Mouse (Mus musculus) hindbrain, embryonic 15.5 days (tissue): Measurements from ENCODE around the gene Ccdc71. TPM values are rescaled to one million over a fixed set of nuclear protein-coding genes. Genes with fewer than 3 reads are reported as not detected.

Experiments
- ATAC-seq: fragments of 200-750 bp; cut with Nextera tagmentation; 2 replicates; pipeline ENCODE4 v1.8.0; 2017; ENCODE audit warnings: low read depth, moderate number of reproducible peaks, moderate TSS enrichment; ENCODE audit not compliant: low FRiP score
- H3K27ac ChIP-seq: fragments of 300-500 bp; sonication (generic); replicated peaks from 2 replicates; pipeline ENCODE4 v1.5.1; 2015; ENCODE audit warnings: mild to moderate bottlenecking, inconsistent platforms
- H3K27me3 ChIP-seq: fragments of 300-500 bp; sonication (generic); 2 replicates; pipeline ENCODE4 v1.6.1; 2015; ENCODE audit warnings: control low read depth, inconsistent platforms
- H3K36me3 ChIP-seq: fragments of 300-500 bp; sonication (generic); 2 replicates; pipeline ENCODE4 v1.6.1; 2015; ENCODE audit warnings: control low read depth, inconsistent platforms
- H3K4me1 ChIP-seq: fragments of 300-500 bp; sonication (generic); replicated peaks from 2 replicates; pipeline ENCODE4 v1.6.1; 2015; ENCODE audit warnings: control low read depth, inconsistent platforms
- H3K4me2 ChIP-seq: fragments of 300-500 bp; sonication (generic); 2 replicates; pipeline ENCODE4 v1.6.1; 2015; ENCODE audit warnings: moderate library complexity, mild to moderate bottlenecking, inconsistent platforms
- H3K4me3 ChIP-seq: fragments of 300-500 bp; sonication (generic); 2 replicates; pipeline ENCODE4 v1.5.1; 2015; ENCODE audit warnings: mild to moderate bottlenecking, inconsistent platforms
- H3K9ac ChIP-seq: fragments of 300-500 bp; sonication (generic); 2 replicates; pipeline ENCODE4 v1.6.1; 2015; ENCODE audit warnings: inconsistent platforms
- H3K9me3 ChIP-seq: fragments of 300-500 bp; sonication (generic); 2 replicates; pipeline ENCODE4 v1.6.1; 2016; ENCODE audit warnings: control low read depth, inconsistent platforms
- WGBS: fragments of 180-500 bp; shearing (Covaris S2); methylation state at CpG from one replicate; pipeline ENCODE4 v1.1.7; 2015; 5-methylcytosine and 5-hydroxymethylcytosine counted together
- polyA plus RNA-seq: library from polyadenylated mRNA; unstranded; fragments of >200 nt; fragmentation: Nextera tagmentation; extraction: Ambion mirVana; gene quantifications from 2 replicates; pipeline ENCODE4 v1.2.1, GENCODE M21; 2015

Gene Ccdc71
- 57.5 and 63.4 TPM in 2 replicates for polyA plus RNA-seq

- peak; percentile 83 for ATAC-seq
- peaks cover 22% of the 10 kb centered on the region for H3K4me1 ChIP-seq
- WGBS = under 1% methylated on average over 50 of the region's 52 CpGs
- H3K4me3 ChIP-seq = peak within 1 kb of the TSS; percentile 66
- H3K27ac ChIP-seq = peak within 1 kb of the TSS; percentile 87
- H3K36me3 ChIP-seq = peaks cover 16% of the 10 kb centered on the region
- H3K9ac ChIP-seq = peak within 1 kb of the TSS; percentile 75
- H3K4me2 ChIP-seq = peak within 1 kb of the TSS; percentile 82
- H3K27me3 ChIP-seq = no peaks in the 10 kb centered on the region
- no peaks in the 10 kb centered on the region for H3K9me3 ChIP-seq
Measured at GRCm38 (mm10) chr9:108460319-108461178, at the start of gene Ccdc71. Gene Ccdc71 (plus strand): TSS chr9:108460527.

GRCm38 (mm10) chr9:108411381-108411942, 48.9 kb upstream of the Ccdc71 start:
- Histone ChIP-seq H3K4me2 (no peak overlapping the region), H3K4me1 (no peaks in the 10 kb centered on the region), H3K4me3 (no peak overlapping the region), H3K9ac (no peak overlapping the region), H3K27ac (no peak overlapping the region), H3K27me3 (no peaks in the 10 kb centered on the region), H3K9me3 (no peaks in the 10 kb centered on the region), H3K36me3 (no peaks in the 10 kb centered on the region)
- no peak for ATAC-seq
- WGBS = 75% methylated on average over 9 of the region's 9 CpGs

GRCm38 (mm10) chr9:108412221-108412620, 48.1 kb upstream of the Ccdc71 start:
- Histone ChIP-seq H3K27me3 (no peaks in the 10 kb centered on the region), H3K9me3 (no peaks in the 10 kb centered on the region), H3K4me3 (no peak overlapping the region), H3K36me3 (no peaks in the 10 kb centered on the region), H3K4me2 (no peak overlapping the region), H3K27ac (no peak overlapping the region), H3K4me1 (no peaks in the 10 kb centered on the region), H3K9ac (no peak overlapping the region)
- ATAC-seq = no peak
- WGBS = 58% methylated on average over 1 of the region's 1 CpGs

DNA sequence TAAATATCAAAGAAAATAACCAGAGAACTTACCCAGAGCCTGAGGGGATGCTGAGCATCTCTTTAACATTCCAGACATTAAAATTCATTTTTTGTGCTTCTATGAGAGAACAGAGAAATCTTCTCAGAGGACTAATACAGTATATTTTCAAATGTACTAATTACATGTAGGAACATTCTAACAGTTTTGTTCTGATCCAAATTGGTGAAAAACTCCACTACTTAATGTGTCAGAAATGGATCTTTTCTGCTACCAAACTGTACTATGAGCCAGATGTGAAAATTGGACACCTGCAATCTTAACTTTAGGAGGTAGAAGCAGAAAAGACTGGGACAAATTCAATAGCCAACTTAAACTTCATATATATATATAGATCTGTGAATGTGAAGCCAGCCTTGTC, 31.9 kb upstream of the Ccdc71 start, which contains the start of gene Ccdc36:
TSS of gene Ccdc36 (minus strand) at position 101 of the 400 bp plus-strand sequence.
- H3K4me2 ChIP-seq = no peak within 1 kb of the TSS
- H3K4me3 ChIP-seq = no peak within 1 kb of the TSS
- no peaks in the 10 kb centered on the region for H3K4me1 ChIP-seq
- no peaks in the 10 kb centered on the region for H3K9me3 ChIP-seq
- H3K27me3 ChIP-seq = no peaks in the 10 kb centered on the region
- no peak for ATAC-seq
- no peak within 1 kb of the TSS for H3K27ac ChIP-seq
- no peak within 1 kb of the TSS for H3K9ac ChIP-seq
- no peaks in the 10 kb centered on the region for H3K36me3 ChIP-seq

DNA sequence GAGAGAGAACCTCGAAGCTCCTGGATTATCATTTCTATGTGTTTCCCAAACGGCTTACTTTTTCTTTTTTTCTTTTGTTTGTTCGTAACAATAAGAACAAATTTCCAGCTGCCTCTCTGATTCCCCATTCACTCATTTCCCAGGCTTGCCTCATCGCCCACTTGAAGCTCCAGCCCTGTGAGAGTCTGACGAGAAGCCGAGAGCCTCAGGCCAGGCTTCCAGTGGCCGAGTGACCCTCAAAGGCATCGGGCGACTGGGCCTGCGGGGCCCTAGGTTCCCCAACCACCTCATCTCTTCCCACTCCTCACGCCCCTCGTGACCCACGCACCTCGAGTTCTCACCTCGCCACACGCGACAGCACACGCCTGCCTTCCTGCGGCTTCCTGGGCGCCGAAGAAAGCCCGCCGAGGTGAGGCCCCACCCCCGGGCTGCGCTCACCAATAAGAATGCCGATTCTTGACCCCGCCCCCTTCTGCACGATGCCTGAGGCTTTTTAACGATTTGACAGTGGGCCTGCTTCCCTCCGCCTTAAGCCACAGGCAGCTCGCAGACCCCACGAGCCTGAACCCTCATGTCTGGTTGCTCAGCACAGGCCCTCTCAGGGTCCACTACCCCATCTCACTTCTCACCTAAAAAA, 28.8 kb upstream of the Ccdc71 start:
- H3K27me3 ChIP-seq = no peaks in the 10 kb centered on the region
- H3K4me2 ChIP-seq = peak overlapping the region; percentile 51
- ATAC-seq = 0 out of 2 replicates have a peak, but pooled peaks have one; percentile 45
- no peak overlapping the region for H3K27ac ChIP-seq
- no peaks in the 10 kb centered on the region for H3K9me3 ChIP-seq
- peak overlapping the region; percentile 27 for H3K4me3 ChIP-seq
- H3K36me3 ChIP-seq = no peaks in the 10 kb centered on the region
- no peak overlapping the region for H3K9ac ChIP-seq
- no peaks in the 10 kb centered on the region for H3K4me1 ChIP-seq
- 44% methylated on average over 32 of the region's 32 CpGs for WGBS

GRCm38 (mm10) chr9:108436182-108436581, 24.1 kb upstream of the Ccdc71 start, which contains the start of gene BC048562:
Gene BC048562 (plus strand): TSS chr9:108436482.
- no peak within 1 kb of the TSS for H3K9ac ChIP-seq
- H3K9me3 ChIP-seq = no peaks in the 10 kb centered on the region
- no peak for ATAC-seq
- H3K27ac ChIP-seq = no peak within 1 kb of the TSS
- H3K27me3 ChIP-seq = no peaks in the 10 kb centered on the region
- H3K36me3 ChIP-seq = no peaks in the 10 kb centered on the region
- WGBS = 21% methylated on average over 3 of the region's 3 CpGs
- no peaks in the 10 kb centered on the region for H3K4me1 ChIP-seq
- no peak within 1 kb of the TSS for H3K4me3 ChIP-seq
- H3K4me2 ChIP-seq = no peak within 1 kb of the TSS

GRCm38 (mm10) chr9:108439176-108439575, 21.2 kb upstream of the Ccdc71 start:
- ATAC-seq = no peak
- H3K9ac ChIP-seq = no peak overlapping the region
- WGBS = 80% methylated on average over 6 of the region's 6 CpGs

GRCm38 (mm10) chr9:108440485-108440884, 19.8 kb upstream of the Ccdc71 start:
- no peaks in the 10 kb centered on the region for H3K27me3 ChIP-seq
- no peak overlapping the region for H3K27ac ChIP-seq
- H3K9ac ChIP-seq = no peak overlapping the region
- H3K4me1 ChIP-seq = no peaks in the 10 kb centered on the region
- H3K36me3 ChIP-seq = no peaks in the 10 kb centered on the region
- H3K4me3 ChIP-seq = no peak overlapping the region
- H3K9me3 ChIP-seq = no peaks in the 10 kb centered on the region
- no peak for ATAC-seq
- 81% methylated on average over 5 of the region's 5 CpGs for WGBS
- no peak overlapping the region for H3K4me2 ChIP-seq

More at GRCm38 (mm10) chr9:108439176-108439575, 21.2 kb upstream of the Ccdc71 start:
- no peaks in the 10 kb centered on the region for H3K36me3 ChIP-seq
- H3K4me1 ChIP-seq = no peaks in the 10 kb centered on the region
- no peak overlapping the region for H3K27ac ChIP-seq
- no peaks in the 10 kb centered on the region for H3K9me3 ChIP-seq
- no peak overlapping the region for H3K4me2 ChIP-seq
- H3K27me3 ChIP-seq = no peaks in the 10 kb centered on the region
- no peak overlapping the region for H3K4me3 ChIP-seq

GRCm38 (mm10) chr9:108441236-108441919, 18.9 kb upstream of the Ccdc71 start:
- Histone ChIP-seq H3K9ac (no peak overlapping the region), H3K9me3 (no peaks in the 10 kb centered on the region), H3K4me1 (no peaks in the 10 kb centered on the region), H3K4me3 (no peak overlapping the region), H3K27ac (no peak overlapping the region), H3K4me2 (no peak overlapping the region), H3K36me3 (no peaks in the 10 kb centered on the region), H3K27me3 (no peaks in the 10 kb centered on the region)
- WGBS = 81% methylated on average over 11 of the region's 11 CpGs
- ATAC-seq = no peak

DNA sequence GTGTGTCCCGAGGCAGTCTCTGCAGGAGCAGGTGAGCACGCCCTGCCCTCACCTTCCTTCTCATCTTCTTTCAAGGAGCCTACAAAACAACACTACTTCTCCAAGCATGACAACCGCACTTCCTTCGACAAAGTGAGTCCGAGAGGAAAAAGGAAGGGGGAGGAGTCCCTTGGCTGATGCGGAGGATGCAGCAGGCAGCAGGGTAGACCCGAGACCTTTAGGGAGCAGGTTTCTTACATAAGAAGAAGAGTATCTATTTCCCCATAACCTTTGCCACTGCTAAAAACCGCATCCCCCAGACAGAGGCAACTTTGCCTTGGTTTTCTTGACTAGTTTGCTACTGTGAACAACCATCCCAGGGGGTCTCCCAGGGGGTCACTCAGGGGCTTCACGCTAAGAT, 15.2 kb upstream of the Ccdc71 start:
- Histone ChIP-seq H3K4me1 (peaks cover 13% of the 10 kb centered on the region), H3K4me2 (no peak overlapping the region), H3K9me3 (no peaks in the 10 kb centered on the region), H3K27me3 (no peaks in the 10 kb centered on the region), H3K9ac (no peak overlapping the region), H3K4me3 (no peak overlapping the region), H3K27ac (no peak overlapping the region), H3K36me3 (peaks cover 11% of the 10 kb centered on the region)
- ATAC-seq = no peak
- WGBS = 73% methylated on average over 9 of the region's 9 CpGs

- no peak overlapping the region for H3K9ac ChIP-seq
- H3K27ac ChIP-seq = peak overlapping the region; percentile 84
- 22% methylated on average over 4 of the region's 4 CpGs for WGBS
- H3K36me3 ChIP-seq = peaks cover 11% of the 10 kb centered on the region
- H3K9me3 ChIP-seq = no peaks in the 10 kb centered on the region
- peak; percentile 12; the same call in 1 of the 2 replicates for ATAC-seq
- peaks cover 46% of the 10 kb centered on the region for H3K4me1 ChIP-seq
- H3K27me3 ChIP-seq = no peaks in the 10 kb centered on the region
- H3K4me2 ChIP-seq = peak overlapping the region; percentile 82
- H3K4me3 ChIP-seq = peak overlapping the region; percentile 72
Measured at GRCm38 (mm10) chr9:108449860-108450259, 10.5 kb upstream of the Ccdc71 start.
